Mouse (Mus musculus): Measurements from ENCODE around the gene Rps27rt. TPM values are rescaled to one million over a fixed set of nuclear protein-coding genes. Genes with fewer than 3 reads are reported as not detected.

Rps27rt gene
- polyA plus RNA-seq, 1 experiment = 30.5 TPM

DNA sequence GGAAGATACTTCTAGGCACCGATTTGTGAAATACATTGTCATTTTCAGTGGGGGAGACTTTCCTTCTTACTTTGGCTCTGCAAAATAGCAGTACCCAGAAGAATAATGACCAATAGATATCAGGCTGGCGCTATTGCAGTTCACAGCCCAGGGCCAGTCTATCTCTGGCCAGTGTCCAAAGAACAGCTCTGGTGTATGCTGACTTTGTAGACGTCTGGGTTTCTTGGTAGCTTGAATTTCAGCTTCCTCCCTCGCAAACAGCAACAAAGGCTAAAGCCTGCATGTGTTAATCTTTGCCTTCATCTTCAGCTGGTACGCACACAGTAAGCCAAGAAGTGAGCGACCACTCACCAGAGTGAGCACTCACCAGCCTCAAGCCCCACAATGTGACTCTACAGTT lies 25.2 kb upstream of the Rps27rt start:
- 52% methylated on average over 6 of the region's 6 CpGs for WGBS
- Histone ChIP-seq H3K4me3 (replicated peaks; ENCODE audit: extremely low read depth, low read depth, low read length) (no peak overlapping the region), H3K4me1 (ENCODE audit: control insufficient read depth, insufficient read depth, low read length) (no peaks in the 10 kb centered on the region)
- TF ChIP-seq POLR2A (IDR thresholded peaks at IDR 0.05; ENCODE audit: borderline replicate concordance, extremely low read depth, low read depth, low read length) (no peak), CTCF (IDR thresholded peaks at IDR 0.05; ENCODE audit: insufficient read depth, low read length) (no peak)
- no peak for DNase-seq

GRCm38 (mm10) chr9:115005446-115005845 lies 22.9 kb upstream of the Rps27rt start:
- Histone ChIP-seq H3K4me3 (replicated peaks; ENCODE audit: extremely low read depth, low read depth, low read length) (no peak overlapping the region), H3K4me1 (ENCODE audit: control insufficient read depth, insufficient read depth, low read length) (no peaks in the 10 kb centered on the region)
- TF ChIP-seq CTCF (IDR thresholded peaks at IDR 0.05; ENCODE audit: insufficient read depth, low read length) = no peak
- TF ChIP-seq POLR2A (IDR thresholded peaks at IDR 0.05; ENCODE audit: borderline replicate concordance, extremely low read depth, low read depth, low read length) = no peak
- no peak for DNase-seq
- WGBS = 70% methylated on average over 10 of the region's 10 CpGs

GRCm38 (mm10) chr9:114999771-115000146 lies 17.2 kb upstream of the Rps27rt start:
- DNase-seq = no peak
- no peak for TF ChIP-seq CTCF (IDR thresholded peaks at IDR 0.05; ENCODE audit: insufficient read depth, low read length)
- no peak for TF ChIP-seq POLR2A (IDR thresholded peaks at IDR 0.05; ENCODE audit: borderline replicate concordance, extremely low read depth, low read depth, low read length)
- Histone ChIP-seq H3K4me1 (ENCODE audit: control insufficient read depth, insufficient read depth, low read length) (no peaks in the 10 kb centered on the region), H3K4me3 (replicated peaks; ENCODE audit: extremely low read depth, low read depth, low read length) (no peak overlapping the region)
- WGBS = 57% methylated on average over 5 of the region's 5 CpGs

GRCm38 (mm10) chr9:114999010-114999770 lies 16.7 kb upstream of the Rps27rt start:
- TF ChIP-seq CTCF (IDR thresholded peaks at IDR 0.05; ENCODE audit: insufficient read depth, low read length) (no peak), POLR2A (IDR thresholded peaks at IDR 0.05; ENCODE audit: borderline replicate concordance, extremely low read depth, low read depth, low read length) (no peak)

GRCm38 (mm10) chr9:114996489-114996888 lies 13.9 kb upstream of the Rps27rt start:
- Histone ChIP-seq H3K4me3 (replicated peaks; ENCODE audit: extremely low read depth, low read depth, low read length) (no peak overlapping the region), H3K4me1 (ENCODE audit: control insufficient read depth, insufficient read depth, low read length) (no peaks in the 10 kb centered on the region)
- no peak for DNase-seq
- WGBS = 90% methylated on average over 6 of the region's 6 CpGs
- TF ChIP-seq POLR2A (IDR thresholded peaks at IDR 0.05; ENCODE audit: borderline replicate concordance, extremely low read depth, low read depth, low read length) = no peak
- TF ChIP-seq CTCF (IDR thresholded peaks at IDR 0.05; ENCODE audit: insufficient read depth, low read length) = no peak

More at GRCm38 (mm10) chr9:114999010-114999770, 16.7 kb upstream of the Rps27rt start:
- 78% methylated on average over 6 of the region's 6 CpGs for whole genome bisulfite sequencing
- Histone ChIP-seq H3K4me1 (ENCODE audit: control insufficient read depth, insufficient read depth, low read length) (no peaks in the 10 kb centered on the region), H3K4me3 (replicated peaks; ENCODE audit: extremely low read depth, low read depth, low read length) (no peak overlapping the region)
- DNase-seq = no peak

DNA sequence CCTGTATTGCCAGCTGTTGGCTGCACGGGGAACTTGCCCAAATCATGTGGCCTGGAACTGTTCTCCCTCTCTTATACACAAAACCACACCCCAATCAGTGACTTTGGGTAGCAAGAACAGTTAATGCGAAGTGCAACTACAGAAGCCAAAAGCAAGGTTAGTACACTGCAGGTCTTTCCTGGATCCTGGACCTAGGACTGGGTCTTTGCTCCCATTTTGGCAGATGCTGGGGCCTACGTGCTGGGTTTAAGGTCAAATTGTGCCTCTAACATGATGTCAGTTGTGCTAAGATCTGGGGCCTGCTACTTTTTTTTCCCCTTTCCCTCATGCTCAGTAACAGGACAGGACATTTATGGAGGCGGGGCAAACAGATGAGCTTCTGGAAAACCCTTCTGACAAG lies 13.2 kb upstream of the Rps27rt start:
- H3K4me3 ChIP-seq (replicated peaks; ENCODE audit: extremely low read depth, low read depth, low read length) = no peak overlapping the region
- 89% methylated on average over 4 of the region's 4 CpGs for WGBS
- no peaks in the 10 kb centered on the region for H3K4me1 ChIP-seq (ENCODE audit: control insufficient read depth, insufficient read depth, low read length)
- TF ChIP-seq CTCF (IDR thresholded peaks at IDR 0.05; ENCODE audit: insufficient read depth, low read length) (no peak), POLR2A (IDR thresholded peaks at IDR 0.05; ENCODE audit: borderline replicate concordance, extremely low read depth, low read depth, low read length) (no peak)
- DNase-seq = no peak

DNA sequence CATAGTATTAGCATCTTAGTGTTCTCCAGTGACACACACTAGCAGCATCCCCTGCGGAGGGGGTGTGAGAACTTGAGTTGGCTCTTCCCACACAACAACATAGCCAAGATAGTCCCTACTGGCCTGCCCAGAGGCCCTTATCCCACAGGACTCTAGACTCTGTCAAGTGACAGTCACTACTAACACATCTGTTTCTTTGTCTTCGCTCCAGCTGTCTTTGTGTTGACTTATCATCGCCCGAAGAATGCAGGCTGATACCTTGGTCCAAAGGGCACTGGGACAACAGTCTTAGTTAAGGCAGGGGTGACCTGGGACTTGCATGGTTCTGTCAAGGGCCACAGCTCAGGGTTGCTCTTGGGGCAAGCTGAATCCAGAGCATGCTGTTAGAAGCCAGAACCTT lies 12.7 kb upstream of the Rps27rt start:
- Histone ChIP-seq H3K4me3 (replicated peaks; ENCODE audit: extremely low read depth, low read depth, low read length) (no peak overlapping the region), H3K4me1 (ENCODE audit: control insufficient read depth, insufficient read depth, low read length) (no peaks in the 10 kb centered on the region)
- TF ChIP-seq CTCF (IDR thresholded peaks at IDR 0.05; ENCODE audit: insufficient read depth, low read length) = no peak
- TF ChIP-seq POLR2A (IDR thresholded peaks at IDR 0.05; ENCODE audit: borderline replicate concordance, extremely low read depth, low read depth, low read length) = no peak
- DNase-seq = no peak
- WGBS = 82% methylated on average over 4 of the region's 4 CpGs

DNA sequence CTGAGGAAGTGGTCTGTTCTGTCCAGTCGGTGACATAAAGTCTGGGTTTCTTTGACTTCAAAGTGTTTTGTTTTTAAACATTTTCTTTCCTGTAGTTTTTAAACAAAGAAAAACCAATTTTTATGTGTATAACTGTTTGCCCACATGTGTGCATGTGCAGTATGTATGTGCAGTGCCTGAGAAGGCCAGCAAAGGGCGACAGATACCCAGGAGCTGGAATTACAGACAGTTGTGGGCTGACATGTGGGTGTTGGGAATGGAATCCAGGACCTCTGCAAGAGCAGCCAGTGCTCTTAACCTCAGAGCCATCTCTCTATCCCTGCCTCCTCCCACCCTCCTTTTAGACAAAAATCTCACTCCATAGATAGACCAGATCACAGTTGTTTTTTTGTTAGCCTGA lies 10.0 kb upstream of the Rps27rt start:
- TF ChIP-seq CTCF (IDR thresholded peaks at IDR 0.05; ENCODE audit: insufficient read depth, low read length) = no peak
- TF ChIP-seq POLR2A (IDR thresholded peaks at IDR 0.05; ENCODE audit: borderline replicate concordance, extremely low read depth, low read depth, low read length) = no peak
- 94% methylated on average over 2 of the region's 2 CpGs for WGBS
- DNase-seq = no peak
- H3K4me3 ChIP-seq (replicated peaks; ENCODE audit: extremely low read depth, low read depth, low read length) = no peak overlapping the region
- peaks cover 4% of the 10 kb centered on the region; the same call in 1 of the 2 replicates for H3K4me1 ChIP-seq (ENCODE audit: control insufficient read depth, insufficient read depth, low read length)

DNA sequence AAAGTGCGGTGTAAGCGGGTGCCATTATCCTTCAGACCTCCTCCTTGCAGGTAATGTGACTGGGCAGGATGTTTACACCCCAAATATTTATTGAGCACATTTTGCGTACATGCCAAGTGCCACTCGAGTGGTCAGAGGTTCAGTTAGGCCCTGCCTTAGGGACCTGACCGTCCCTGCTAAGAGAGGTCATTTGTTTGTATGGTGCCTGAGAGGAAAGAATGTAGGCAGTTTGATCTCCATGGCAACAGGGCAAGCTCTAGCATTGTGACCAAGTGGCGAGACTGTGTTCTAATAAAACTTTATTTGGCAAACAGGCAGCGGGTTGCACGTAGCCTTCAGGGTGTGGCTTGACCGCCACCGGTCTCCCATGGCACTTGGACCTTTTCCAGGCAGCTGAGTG lies 7.9 kb upstream of the Rps27rt start:
- TF ChIP-seq CTCF (IDR thresholded peaks at IDR 0.05; ENCODE audit: insufficient read depth, low read length) (no peak), POLR2A (IDR thresholded peaks at IDR 0.05; ENCODE audit: borderline replicate concordance, extremely low read depth, low read depth, low read length) (no peak)
- peak; percentile 59 for DNase-seq
- Histone ChIP-seq H3K4me1 (ENCODE audit: control insufficient read depth, insufficient read depth, low read length) (peaks cover 4% of the 10 kb centered on the region; the same call in 1 of the 2 replicates), H3K4me3 (replicated peaks; ENCODE audit: extremely low read depth, low read depth, low read length) (no peak overlapping the region)
- 52% methylated on average over 10 of the region's 10 CpGs for WGBS

Measured in lung, adult 2 months (tissue).